ENCODE assay signal across 20 mouse cellular contexts in the genomic region with DNA sequence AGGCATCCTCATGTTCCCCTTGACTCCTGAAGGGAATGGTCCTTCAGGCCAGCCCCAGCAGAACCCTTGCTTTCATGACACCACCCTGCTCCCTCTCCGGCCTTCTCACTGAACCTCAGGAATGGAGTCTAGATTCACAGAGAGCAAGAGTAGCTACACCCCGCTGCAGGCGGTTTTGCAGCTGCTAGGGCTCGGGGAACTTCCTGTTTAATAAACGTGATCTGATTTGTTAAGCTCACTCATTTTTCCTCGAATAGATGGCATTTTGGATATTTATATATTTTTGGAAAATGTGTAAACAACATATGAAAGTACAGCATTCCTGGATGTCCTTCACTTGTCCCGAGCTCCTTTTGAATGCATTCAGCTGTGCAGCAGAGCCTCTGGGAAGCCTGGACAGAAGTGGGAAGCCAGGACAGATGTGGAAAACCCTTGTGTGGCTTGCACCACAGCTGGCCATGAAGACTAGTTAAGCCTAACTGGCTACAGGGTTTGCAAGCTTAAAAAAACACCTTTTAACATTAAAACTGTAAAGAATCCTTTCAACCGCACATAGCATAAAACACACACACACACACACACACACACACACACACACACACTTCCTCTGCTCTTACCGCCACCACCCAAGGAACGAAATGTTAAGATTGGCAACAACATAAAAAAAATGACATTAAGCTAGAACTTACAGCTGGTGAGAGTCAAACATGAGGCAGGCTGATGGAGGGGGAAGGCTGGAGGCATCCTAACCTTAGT. TPM values are rescaled to one million over a fixed set of nuclear protein-coding genes. Genes with fewer than 3 reads are reported as not detected.
DNase-seq lines count a peak whose midpoint lies in the region; ATAC-seq and TF ChIP-seq lines count a peak whose summit lies in the region.
"Had no signal": no experiment of that assay in that cellular context is flagged by ENCODE, and none has a peak within 500 bp of the region (broad histone marks: within the 10 kb centered on the region; RNA-seq: fewer than 3 reads in every experiment).

No protein-coding gene starts in this region.

- intact Hi-C loops in gastrocnemius, postnatal 36 days (cut with DNase I): no loop called here

- TF ChIP-seq CTCF in lung, embryonic 14.5 days (IDR thresholded peaks at IDR 0.05; ENCODE audit: low read depth): no peak

- no peaks in the 10 kb centered on the region for H3K27me3 ChIP-seq in lung, embryonic 14.5 days (ENCODE audit: insufficient read depth, low read length)
- no peaks in the 10 kb centered on the region for H3K27me3 ChIP-seq in stomach, embryonic 15.5 days (replicated peaks)
- H3K27me3 ChIP-seq in forebrain, embryonic 11.5 days (ENCODE audit: control insufficient read depth, insufficient read depth, low read length): no peaks in the 10 kb centered on the region
- H3K27me3 ChIP-seq: CH12.LX; forebrain, embryonic 12.5 days; limb, embryonic 13.5 days; neural tube, embryonic 13.5 days had no signal

- peak; percentile 57 for DNase-seq in lung, embryonic 14.5 days
- DNase-seq in lung, postnatal 14 days: no peak
- DNase-seq in 416B (ENCODE audit: low read depth): peak; percentile 13
- DNase-seq in CD4-positive, CD25-positive, alpha-beta regulatory T cell, adult 2 months (ENCODE audit: low read depth, low spot score): peak; percentile 63
- DNase-seq in forebrain, embryonic 11.5 days (ENCODE audit: low spot score): no peak
- no peak for DNase-seq in gastrocnemius, postnatal 36 days
- DNase-seq: adrenal gland, adult 2 months; cerebellum, postnatal 14 days; heart, postnatal 4 days; kidney, postnatal 10 days; right cerebral cortex, postnatal 14 days had no signal

- H3K36me3 ChIP-seq in lung, embryonic 14.5 days (ENCODE audit: insufficient read depth): no peaks in the 10 kb centered on the region
- no peaks in the 10 kb centered on the region for H3K36me3 ChIP-seq in stomach, embryonic 15.5 days
- no peaks in the 10 kb centered on the region for H3K36me3 ChIP-seq in forebrain, embryonic 11.5 days (ENCODE audit: control insufficient read depth, insufficient read depth, low read length)
- H3K36me3 ChIP-seq: forebrain, embryonic 12.5 days; neural tube, embryonic 13.5 days had no signal

- no peaks in the 10 kb centered on the region for H3K9me3 ChIP-seq in lung, embryonic 14.5 days (ENCODE audit: low read depth, low read length)
- no peaks in the 10 kb centered on the region for H3K9me3 ChIP-seq in stomach, embryonic 15.5 days
- no peaks in the 10 kb centered on the region for H3K9me3 ChIP-seq in forebrain, embryonic 11.5 days (ENCODE audit: control insufficient read depth, low read length)
- H3K9me3 ChIP-seq: forebrain, embryonic 12.5 days; limb, embryonic 13.5 days; megakaryocyte, embryonic 14.5 days; neural tube, embryonic 13.5 days had no signal

- H3K4me2 ChIP-seq in lung, embryonic 14.5 days: no peak overlapping the region
- H3K4me2 ChIP-seq in stomach, embryonic 15.5 days: no peak overlapping the region
- no peak overlapping the region for H3K4me2 ChIP-seq in forebrain, embryonic 11.5 days (ENCODE audit: low read depth, low read length, severe bottlenecking)
- H3K4me2 ChIP-seq: forebrain, embryonic 12.5 days; limb, embryonic 13.5 days; neural tube, embryonic 13.5 days had no signal

- no peak overlapping the region for H3K27ac ChIP-seq in lung, embryonic 14.5 days (ENCODE audit: low read depth)
- peak overlapping the region; percentile 48 for H3K27ac ChIP-seq in stomach, embryonic 15.5 days
- H3K27ac ChIP-seq in forebrain, embryonic 11.5 days (ENCODE audit: low read depth, low read length): no peak overlapping the region
- H3K27ac ChIP-seq: forebrain, embryonic 12.5 days; left cerebral cortex, adult 2 months; limb, embryonic 13.5 days; liver, embryonic 14.5 days; neural tube, embryonic 13.5 days had no signal

- no peak overlapping the region for H3K4me3 ChIP-seq in lung, embryonic 14.5 days (ENCODE audit: low read depth, low read length)
- H3K4me3 ChIP-seq in stomach, embryonic 15.5 days (replicated peaks): no peak overlapping the region
- H3K4me3 ChIP-seq in forebrain, embryonic 11.5 days (ENCODE audit: low read depth, low read length): no peak overlapping the region
- H3K4me3 ChIP-seq: forebrain, embryonic 12.5 days; left cerebral cortex, adult 2 months; limb, embryonic 13.5 days; megakaryocyte, embryonic 14.5 days; neural tube, embryonic 13.5 days had no signal

- 34% methylated on average over 10 of the region's 10 CpGs for WGBS in lung, embryonic 14.5 days
- 42% methylated on average over 10 of the region's 10 CpGs for WGBS in stomach, embryonic 15.5 days
- WGBS in forebrain, embryonic 11.5 days: 83% methylated on average over 10 of the region's 10 CpGs

- H3K4me1 ChIP-seq in lung, embryonic 14.5 days (ENCODE audit: insufficient read depth): peaks cover 5% of the 10 kb centered on the region
- H3K4me1 ChIP-seq in stomach, embryonic 15.5 days: no peaks in the 10 kb centered on the region
- no peaks in the 10 kb centered on the region for H3K4me1 ChIP-seq in forebrain, embryonic 11.5 days (replicated peaks; ENCODE audit: control insufficient read depth, insufficient read depth, low read length)
- H3K4me1 ChIP-seq: forebrain, embryonic 12.5 days; neural tube, embryonic 13.5 days had no signal

- peak; percentile 54; the same call in 1 of the 2 replicates for ATAC-seq in lung, embryonic 14.5 days (ENCODE audit: insufficient read depth)
- ATAC-seq in stomach, embryonic 15.5 days (ENCODE audit: insufficient read depth, low FRiP score, low read depth): no peak
- no peak for ATAC-seq in forebrain, embryonic 11.5 days (replicated peaks; ENCODE audit: low FRiP score)
- ATAC-seq: hindbrain, embryonic 16.5 days had no signal

- no peak overlapping the region for H3K9ac ChIP-seq in lung, embryonic 14.5 days
- no peak overlapping the region for H3K9ac ChIP-seq in stomach, embryonic 15.5 days
- no peak overlapping the region for H3K9ac ChIP-seq in forebrain, embryonic 11.5 days (ENCODE audit: low read length)
- H3K9ac ChIP-seq: forebrain, embryonic 12.5 days; limb, embryonic 13.5 days; liver, embryonic 14.5 days; neural tube, embryonic 13.5 days had no signal

RNA-seq across cellular contexts. Expression of gene Cybrd1, which starts 10.2 kb away (rescaled TPM):
- polyA plus RNA-seq in lung, embryonic 14.5 days (2014; fragmentation: Nextera tagmentation; extraction: Ambion mirVana): 1.2 and 1.3 TPM in 2 replicates
- polyA plus RNA-seq in stomach, embryonic 15.5 days (2015; fragmentation: Nextera tagmentation; extraction: Ambion mirVana): 7.5 and 7.8 TPM in 2 replicates
- 0.20 and 0.33 TPM in 2 replicates for polyA plus RNA-seq in forebrain, embryonic 11.5 days (2014; fragmentation: Nextera tagmentation; extraction: Ambion mirVana)
- total RNA-seq in gastrocnemius, postnatal 36 days (2021): under 1 TPM; 0.35 to 0.46 TPM
- total RNA-seq: CH12.LX had no signal

Comparison
In these comparisons a context has a peak if more than half of its experiments do, and no peak if none do; other contexts are left out.
1. DNase-seq: peak in lung, embryonic 14.5 days (single experiment), 416B (single experiment) and CD4-positive, CD25-positive, alpha-beta regulatory T cell, adult 2 months (single experiment); none in lung, postnatal 14 days (single experiment), forebrain, embryonic 11.5 days (single experiment) and gastrocnemius, postnatal 36 days (0 of 2).